Mouse (Mus musculus): ENCODE data around the gene Rinl. TPM values are rescaled to one million over a fixed set of nuclear protein-coding genes. Genes with fewer than 3 reads are reported as not detected.

The Rinl gene
- polyA plus RNA-seq, 1 experiment: 1.1 TPM

DNA sequence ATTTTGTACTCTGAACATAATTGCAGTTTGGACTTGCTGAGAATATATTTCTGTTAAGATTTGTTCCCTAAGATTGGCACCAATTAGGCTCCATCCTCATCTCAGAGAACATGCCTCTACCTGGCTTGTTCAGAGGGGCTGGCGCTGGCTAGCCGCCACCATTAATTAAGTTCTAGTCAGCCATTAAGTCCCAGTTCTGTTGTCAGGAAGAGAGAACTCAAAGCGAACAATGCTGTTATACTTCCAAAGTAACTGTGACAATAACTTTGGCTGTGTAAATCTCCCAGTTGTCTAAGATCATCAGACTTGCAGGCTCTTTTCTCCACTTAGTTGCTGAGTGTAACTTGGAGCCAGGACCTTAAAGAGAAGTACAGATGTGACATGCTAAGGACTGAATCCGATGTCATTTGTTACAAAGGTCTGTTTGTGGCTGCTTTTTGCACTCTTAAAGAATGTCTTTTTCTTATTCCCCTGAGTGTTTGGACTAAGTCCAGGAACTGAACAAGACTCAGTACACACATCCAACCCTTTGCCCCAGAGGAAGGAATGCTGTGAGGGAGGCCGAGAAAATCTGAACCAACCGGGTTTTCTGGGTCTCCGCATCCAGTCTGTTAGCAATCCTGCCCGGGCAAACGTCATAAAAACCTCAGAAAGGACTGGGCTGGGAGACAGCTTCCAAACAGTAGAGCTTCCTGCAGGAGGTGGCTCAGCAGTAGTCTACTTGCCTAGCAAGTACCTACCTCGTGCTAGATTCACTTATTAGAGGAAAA is 13.3 kb downstream of the Rinl start:
- no peaks in the 10 kb centered on the region for H3K27me3 ChIP-seq (ENCODE audit: control insufficient read depth, insufficient read depth, low read length)
- H3K4me1 ChIP-seq (ENCODE audit: control insufficient read depth, insufficient read depth, low read length): peaks cover 7% of the 10 kb centered on the region
- TF ChIP-seq POLR2A (IDR thresholded peaks at IDR 0.05; ENCODE audit: control insufficient read depth, low read depth, low read length): no peak
- no peak for TF ChIP-seq CTCF (IDR thresholded peaks at IDR 0.05; ENCODE audit: control insufficient read depth, insufficient read depth, insufficient replicate concordance, low read depth, low read length)
- peak overlapping the region; percentile 45; the same call in 1 of the 2 replicates for H3K27ac ChIP-seq (ENCODE audit: control insufficient read depth, insufficient read depth, low read depth, low read length)
- H3K36me3 ChIP-seq (ENCODE audit: control insufficient read depth, insufficient read depth, low read length): no peaks in the 10 kb centered on the region
- no peak overlapping the region for H3K4me3 ChIP-seq (ENCODE audit: control insufficient read depth, low read depth, low read length)

DNA sequence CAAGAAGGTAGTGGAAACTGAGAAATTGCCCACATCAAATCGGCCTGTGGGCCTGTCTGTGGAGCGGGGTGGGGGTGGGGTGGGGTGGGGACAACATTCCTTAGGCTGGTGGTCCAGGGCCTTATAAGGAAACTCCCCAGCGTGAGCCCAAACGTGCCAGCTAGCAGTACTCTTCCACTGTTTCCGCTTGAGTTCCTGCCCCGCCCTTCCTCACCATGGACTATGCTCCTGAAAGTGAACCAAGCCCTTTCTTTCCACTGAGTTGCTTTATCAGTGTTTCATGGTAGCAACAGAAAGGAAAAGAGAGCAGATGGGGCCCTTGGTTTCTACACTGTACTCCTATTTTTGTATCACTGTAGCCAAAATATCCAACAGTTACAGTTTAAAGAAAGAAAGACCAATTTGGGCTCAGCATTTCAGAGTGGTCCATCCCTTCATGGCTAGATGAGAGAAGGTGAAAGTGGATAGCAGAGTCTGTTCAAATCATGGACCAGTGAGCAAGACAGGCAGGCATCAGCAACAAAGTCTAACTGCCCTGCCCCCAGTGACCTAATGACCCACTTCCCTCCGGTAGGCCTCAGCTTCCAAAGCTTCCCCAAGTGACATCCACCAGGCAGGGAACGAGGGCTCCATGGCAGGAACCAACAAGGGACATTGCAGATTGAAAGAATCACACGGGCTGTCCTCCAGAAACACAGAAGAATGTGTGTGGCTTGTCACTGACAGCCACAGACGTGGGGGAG is 14.2 kb downstream of the Rinl start:
- Histone ChIP-seq H3K27me3 (ENCODE audit: control insufficient read depth, insufficient read depth, low read length) (no peaks in the 10 kb centered on the region), H3K36me3 (ENCODE audit: control insufficient read depth, insufficient read depth, low read length) (no peaks in the 10 kb centered on the region), H3K4me1 (ENCODE audit: control insufficient read depth, insufficient read depth, low read length) (peaks cover 9% of the 10 kb centered on the region), H3K4me3 (ENCODE audit: control insufficient read depth, low read depth, low read length) (no peak overlapping the region), H3K27ac (ENCODE audit: control insufficient read depth, insufficient read depth, low read depth, low read length) (no peak overlapping the region; the same call in 1 of the 2 replicates)
- TF ChIP-seq CTCF (IDR thresholded peaks at IDR 0.05; ENCODE audit: control insufficient read depth, insufficient read depth, insufficient replicate concordance, low read depth, low read length) (no peak), POLR2A (IDR thresholded peaks at IDR 0.05; ENCODE audit: control insufficient read depth, low read depth, low read length) (no peak)

DNA sequence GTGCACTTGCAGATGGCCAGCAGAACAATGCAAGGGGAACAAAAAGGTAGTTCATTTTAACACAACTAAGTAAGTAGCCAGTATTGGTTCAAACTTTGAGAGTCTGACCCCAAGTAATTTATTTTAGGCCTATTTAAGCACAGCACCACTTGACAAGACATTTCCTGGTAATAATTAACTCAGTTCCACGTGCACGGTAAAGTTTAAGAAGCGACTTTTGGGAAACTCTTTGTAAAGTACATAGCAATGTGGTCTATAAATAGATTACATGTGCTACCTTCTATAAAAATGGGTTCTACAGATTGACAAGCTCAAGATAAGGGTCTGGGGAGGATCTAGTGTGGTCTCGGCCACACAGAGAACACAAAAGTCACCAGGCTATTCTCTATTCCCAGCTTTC is 15.0 kb downstream of the Rinl start:
- no peak for TF ChIP-seq CTCF (IDR thresholded peaks at IDR 0.05; ENCODE audit: control insufficient read depth, insufficient read depth, insufficient replicate concordance, low read depth, low read length)
- TF ChIP-seq POLR2A (IDR thresholded peaks at IDR 0.05; ENCODE audit: control insufficient read depth, low read depth, low read length): no peak
- Histone ChIP-seq H3K4me3 (ENCODE audit: control insufficient read depth, low read depth, low read length) (no peak overlapping the region), H3K27ac (ENCODE audit: control insufficient read depth, insufficient read depth, low read depth, low read length) (no peak overlapping the region), H3K4me1 (ENCODE audit: control insufficient read depth, insufficient read depth, low read length) (peaks cover 11% of the 10 kb centered on the region), H3K27me3 (ENCODE audit: control insufficient read depth, insufficient read depth, low read length) (no peaks in the 10 kb centered on the region), H3K36me3 (ENCODE audit: control insufficient read depth, insufficient read depth, low read length) (no peaks in the 10 kb centered on the region)

DNA sequence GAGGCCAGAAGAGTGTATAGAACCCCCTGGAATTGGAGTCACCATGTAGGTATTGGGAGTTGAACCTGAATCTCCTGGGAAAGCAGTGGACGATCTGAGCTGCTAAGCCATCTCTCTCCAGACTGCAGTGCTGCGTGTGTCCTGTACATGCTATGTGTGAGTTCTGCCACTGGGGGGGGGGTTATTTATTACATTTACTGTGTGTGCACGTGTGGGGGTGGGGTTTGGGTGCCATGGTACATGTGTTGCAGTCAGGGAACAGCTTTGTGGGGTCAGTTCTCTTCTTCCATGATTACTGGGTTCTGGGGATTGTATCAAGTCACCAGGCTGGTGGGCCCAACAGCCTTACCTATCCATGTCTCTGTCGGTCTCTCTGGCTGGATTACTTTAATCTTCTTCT is 18.1 kb downstream of the Rinl start:
- Histone ChIP-seq H3K4me1 (ENCODE audit: control insufficient read depth, insufficient read depth, low read length) (peaks cover 17% of the 10 kb centered on the region), H3K4me3 (ENCODE audit: control insufficient read depth, low read depth, low read length) (no peak overlapping the region), H3K36me3 (ENCODE audit: control insufficient read depth, insufficient read depth, low read length) (no peaks in the 10 kb centered on the region), H3K27me3 (ENCODE audit: control insufficient read depth, insufficient read depth, low read length) (no peaks in the 10 kb centered on the region), H3K27ac (ENCODE audit: control insufficient read depth, insufficient read depth, low read depth, low read length) (no peak overlapping the region)
- TF ChIP-seq POLR2A (IDR thresholded peaks at IDR 0.05; ENCODE audit: control insufficient read depth, low read depth, low read length): no peak
- TF ChIP-seq CTCF (IDR thresholded peaks at IDR 0.05; ENCODE audit: control insufficient read depth, insufficient read depth, insufficient replicate concordance, low read depth, low read length): no peak

DNA sequence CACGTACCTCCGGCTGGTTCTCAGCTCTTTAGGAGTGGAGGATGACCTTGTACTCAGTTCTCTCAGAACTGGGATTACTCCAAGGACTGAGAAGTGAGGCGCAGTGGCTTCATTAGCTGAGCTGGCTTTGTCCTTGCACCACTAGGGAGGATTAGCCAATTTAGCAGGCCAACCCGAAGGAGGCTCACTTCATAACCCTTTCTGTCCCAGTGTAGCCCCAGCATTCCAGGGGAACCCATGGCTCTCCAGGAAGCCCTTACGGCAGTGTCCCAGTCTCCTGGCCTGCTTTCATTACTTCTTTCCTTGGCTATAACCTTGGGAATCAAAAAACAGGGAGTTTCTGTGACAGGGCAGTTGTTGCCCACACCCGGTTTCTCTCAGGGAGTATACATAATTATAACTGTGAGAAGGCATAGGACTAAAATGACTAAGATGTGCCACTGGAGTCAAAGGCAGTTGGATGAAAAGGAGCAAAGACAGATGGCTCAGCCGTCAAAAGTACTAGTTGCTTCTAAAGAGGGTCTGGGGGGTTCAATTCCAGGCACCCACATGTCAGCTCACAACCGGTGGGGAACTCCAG is 19.0 kb downstream of the Rinl start:
- peak overlapping the region; percentile 93 for H3K4me3 ChIP-seq (ENCODE audit: control insufficient read depth, low read depth, low read length)
- H3K36me3 ChIP-seq (ENCODE audit: control insufficient read depth, insufficient read depth, low read length): peaks cover 2% of the 10 kb centered on the region; the same call in 1 of the 2 replicates
- H3K27ac ChIP-seq (ENCODE audit: control insufficient read depth, insufficient read depth, low read depth, low read length): peak overlapping the region; percentile 98
- no peaks in the 10 kb centered on the region for H3K27me3 ChIP-seq (ENCODE audit: control insufficient read depth, insufficient read depth, low read length)
- peaks cover 17% of the 10 kb centered on the region for H3K4me1 ChIP-seq (ENCODE audit: control insufficient read depth, insufficient read depth, low read length)
- TF ChIP-seq CTCF (IDR thresholded peaks at IDR 0.05; ENCODE audit: control insufficient read depth, insufficient read depth, insufficient replicate concordance, low read depth, low read length) (no peak), POLR2A (IDR thresholded peaks at IDR 0.05; ENCODE audit: control insufficient read depth, low read depth, low read length) (no peak)

DNA sequence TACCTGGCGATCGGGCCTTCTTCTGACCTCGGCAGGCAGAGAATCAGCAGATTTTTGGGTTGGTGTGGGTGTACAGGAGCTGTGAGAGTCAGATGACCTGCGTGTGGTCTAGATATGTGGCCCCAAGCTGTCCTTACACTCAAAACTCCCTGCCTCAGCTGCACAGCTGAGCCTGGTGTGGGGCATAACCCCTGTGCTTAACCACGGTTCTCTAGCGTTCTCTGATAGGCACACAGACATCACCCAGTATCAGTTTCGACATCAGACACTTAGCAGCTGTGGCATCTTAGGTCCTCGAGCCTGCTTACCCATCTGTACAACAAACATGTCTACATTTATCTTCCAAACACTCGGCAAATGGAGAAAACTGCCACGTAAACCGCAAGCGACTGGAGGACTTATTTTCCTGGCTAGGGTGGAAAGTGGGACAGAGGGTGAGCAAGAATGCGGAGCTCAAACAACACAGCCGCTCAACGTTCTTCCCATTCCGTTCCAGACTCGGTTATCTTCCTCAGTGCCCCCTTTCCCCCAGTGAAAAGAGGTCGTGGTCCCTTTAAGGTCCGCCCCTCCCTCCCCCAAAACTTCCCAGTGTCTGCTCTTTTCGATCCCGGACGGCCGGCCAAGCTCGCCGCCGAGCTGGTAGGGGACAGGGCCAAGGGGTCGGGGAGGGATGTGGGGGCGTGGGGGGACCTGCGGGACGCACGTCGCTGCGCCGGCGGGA is 19.6 kb downstream of the Rinl start, which contains the start of gene Hnrnpl:
Gene Hnrnpl (plus strand): TSS at position 321 of the 721 bp plus-strand sequence.
- peak within 1 kb of the TSS; percentile 98 for H3K27ac ChIP-seq (ENCODE audit: control insufficient read depth, insufficient read depth, low read depth, low read length)
- H3K4me3 ChIP-seq (ENCODE audit: control insufficient read depth, low read depth, low read length): peak within 1 kb of the TSS; percentile 93
- TF ChIP-seq CTCF (IDR thresholded peaks at IDR 0.05; ENCODE audit: control insufficient read depth, insufficient read depth, insufficient replicate concordance, low read depth, low read length): no peak
- TF ChIP-seq POLR2A (IDR thresholded peaks at IDR 0.05; ENCODE audit: control insufficient read depth, low read depth, low read length): peak; percentile 13; the same call in 1 of the 2 replicates
- no peaks in the 10 kb centered on the region for H3K27me3 ChIP-seq (ENCODE audit: control insufficient read depth, insufficient read depth, low read length)
- H3K36me3 ChIP-seq (ENCODE audit: control insufficient read depth, insufficient read depth, low read length): peaks cover 5% of the 10 kb centered on the region
- H3K4me1 ChIP-seq (ENCODE audit: control insufficient read depth, insufficient read depth, low read length): peaks cover 13% of the 10 kb centered on the region

Measured in testis, adult 2 months (tissue).